8 mouse cellular contexts compared by ENCODE assay signal in the genomic region with DNA sequence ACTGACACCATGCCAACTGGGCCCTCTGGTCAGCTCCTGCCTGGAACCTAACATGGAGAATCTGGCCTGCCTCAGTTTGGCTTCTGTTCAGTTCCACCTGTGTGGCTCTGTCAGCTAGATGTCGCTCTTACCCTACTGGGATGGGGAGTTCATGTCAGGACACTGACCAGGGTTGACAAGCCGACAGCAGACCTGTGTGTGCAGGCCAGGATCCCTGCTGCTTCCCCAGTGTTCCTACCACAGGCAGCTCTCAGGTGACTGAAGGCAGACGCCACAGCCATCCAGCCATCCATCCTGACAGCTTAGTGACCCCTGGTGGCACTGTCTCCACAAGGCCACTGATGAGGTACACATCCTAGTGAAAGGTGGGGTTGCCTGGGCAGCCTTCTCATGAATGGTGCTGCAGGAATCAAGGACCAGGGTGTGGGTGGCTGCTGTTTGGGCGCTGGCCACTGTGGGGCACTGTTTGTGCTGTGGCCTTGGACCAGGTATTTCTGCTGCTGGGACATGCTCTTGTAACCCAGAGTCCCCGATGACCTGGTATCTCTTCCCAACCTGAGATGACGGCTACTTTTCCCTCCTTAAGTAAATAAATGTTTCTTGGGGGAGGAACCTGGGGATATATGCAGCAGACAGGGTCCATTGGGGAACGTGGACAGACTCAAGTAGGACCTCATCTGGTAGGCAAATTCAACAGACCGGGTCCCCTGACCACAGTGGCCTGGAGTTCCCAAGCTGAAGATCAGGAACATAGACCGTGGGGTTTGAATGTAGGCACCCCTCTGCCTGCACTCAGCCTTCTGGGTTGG. TPM values are rescaled to one million over a fixed set of nuclear protein-coding genes. Genes with fewer than 3 reads are reported as not detected.
DNase-seq lines count a peak whose midpoint lies in the region; ATAC-seq and TF ChIP-seq lines count a peak whose summit lies in the region.

No protein-coding gene starts in this region.

- H3K9me3 ChIP-seq in hindbrain, embryonic 12.5 days (replicated peaks) = no peaks in the 10 kb centered on the region
- H3K9me3 ChIP-seq in midbrain, embryonic 10.5 days (replicated peaks) = no peaks in the 10 kb centered on the region

- DNase-seq in adrenal gland, adult (ENCODE audit: inconsistent age in 2 of 2, low spot score in 1 of 2) = peak; percentile 82 to 92
- no peak for DNase-seq in adrenal gland, postnatal 4 days (ENCODE audit: low spot score in 2 of 2)
- DNase-seq in cerebellum, adult 2 months = peak; percentile 93 to 94
- peak; percentile 33 to 54 for DNase-seq in frontal cortex, postnatal 14 days (ENCODE audit: low spot score in 2 of 2)
- peak; percentile 71 for DNase-seq in left cerebral cortex, postnatal 4 days
- DNase-seq in midbrain, embryonic 10.5 days (ENCODE audit: low spot score) = peak; percentile 72
- DNase-seq in spleen, postnatal 14 days (ENCODE audit: low spot score in 2 of 2) = peak; percentile 45 to 49

- intact Hi-C loops in left cerebral cortex, postnatal 4 days (cut with DNase I) = loop anchor here (2.0 to 10.0 kb wide), 3 partner anchors 44 to 257 kb away; a partner anchor contains a TSS

- peak; percentile 36 for ATAC-seq in hindbrain, embryonic 12.5 days (ENCODE audit: low FRiP score)

- H3K27me3 ChIP-seq in cerebellum, adult 2 months (ENCODE audit: control insufficient read depth, insufficient read depth, low read length) = no peaks in the 10 kb centered on the region
- no peaks in the 10 kb centered on the region for H3K27me3 ChIP-seq in hindbrain, embryonic 12.5 days
- no peaks in the 10 kb centered on the region for H3K27me3 ChIP-seq in midbrain, embryonic 10.5 days (ENCODE audit: low read depth, poor library complexity, severe bottlenecking)

- H3K4me1 ChIP-seq in cerebellum, adult 2 months (ENCODE audit: control insufficient read depth, insufficient read depth, low read length) = peaks cover 26% of the 10 kb centered on the region
- peaks cover 4% of the 10 kb centered on the region; the same call in 1 of the 2 replicates for H3K4me1 ChIP-seq in hindbrain, embryonic 12.5 days
- H3K4me1 ChIP-seq in midbrain, embryonic 10.5 days = peaks cover 9% of the 10 kb centered on the region; the same call in 1 of the 2 replicates

- peak; percentile 94 for TF ChIP-seq CTCF in cerebellum, adult 2 months (IDR thresholded peaks at IDR 0.05; ENCODE audit: borderline replicate concordance, insufficient read depth, low read depth, low read length)

- H3K9ac ChIP-seq in hindbrain, embryonic 12.5 days = no peak overlapping the region

- H3K36me3 ChIP-seq in hindbrain, embryonic 12.5 days = peaks cover 38% of the 10 kb centered on the region
- H3K36me3 ChIP-seq in midbrain, embryonic 10.5 days = peaks cover 42% of the 10 kb centered on the region

- 10% methylated on average over 9 of the region's 9 CpGs for WGBS in cerebellum, adult 2 months
- WGBS in hindbrain, embryonic 12.5 days = 25% methylated on average over 9 of the region's 9 CpGs
- WGBS in midbrain, embryonic 10.5 days = 29% methylated on average over 9 of the region's 9 CpGs

- H3K4me2 ChIP-seq in hindbrain, embryonic 12.5 days (replicated peaks) = no peak overlapping the region

- peak overlapping the region; percentile 9; the same call in 1 of the 2 replicates for H3K27ac ChIP-seq in cerebellum, adult 2 months (ENCODE audit: insufficient read depth, low read length)
- no peak overlapping the region for H3K27ac ChIP-seq in hindbrain, embryonic 12.5 days
- H3K27ac ChIP-seq in midbrain, embryonic 10.5 days (replicated peaks) = no peak overlapping the region

- no peak for TF ChIP-seq POLR2A in cerebellum, adult 2 months (IDR thresholded peaks at IDR 0.05; ENCODE audit: borderline replicate concordance, insufficient read depth, low read length)

- no peak overlapping the region for H3K4me3 ChIP-seq in cerebellum, adult 2 months (replicated peaks; ENCODE audit: insufficient read depth, low read depth, low read length)
- no peak overlapping the region for H3K4me3 ChIP-seq in hindbrain, embryonic 12.5 days
- 0 out of 2 replicates have a peak overlapping the region, but pooled peaks have one; percentile 8 for H3K4me3 ChIP-seq in midbrain, embryonic 10.5 days

RNA-seq across cellular contexts. Expression of a gene that starts 8.7 kb away (rescaled TPM):
- 10 to 100 TPM; 28.0 to 36.1 TPM for total RNA-seq in adrenal gland, postnatal 4 days (2021)
- 28.6 and 32.0 TPM in 2 replicates for polyA plus RNA-seq in cerebellum, adult 2 months (2012; rRNA removed)
- polyA plus RNA-seq in hindbrain, embryonic 12.5 days (2016; fragmentation: Nextera tagmentation; extraction: Ambion mirVana) = 65.2 and 74.8 TPM in 2 replicates
- 10 to 100 TPM; 26.2 to 35.6 TPM for total RNA-seq in left cerebral cortex, postnatal 4 days (2021)
- polyA plus RNA-seq in midbrain, embryonic 10.5 days (2016; fragmentation: Nextera tagmentation; extraction: Ambion mirVana) = 94.7 and 110 TPM in 2 replicates

RNA-seq across cellular contexts. Expression of a gene that starts 9.1 kb away (rescaled TPM):
- 10 to 100 TPM; 15.8 to 16.6 TPM for total RNA-seq in adrenal gland, postnatal 4 days (2021)
- 17.3 and 18.5 TPM in 2 replicates for polyA plus RNA-seq in cerebellum, adult 2 months (2012; rRNA removed)
- 9.1 and 9.9 TPM in 2 replicates for polyA plus RNA-seq in hindbrain, embryonic 12.5 days (2016; fragmentation: Nextera tagmentation; extraction: Ambion mirVana)
- 10 to 100 TPM; 10.1 to 11.5 TPM for total RNA-seq in left cerebral cortex, postnatal 4 days (2021)
- polyA plus RNA-seq in midbrain, embryonic 10.5 days (2016; fragmentation: Nextera tagmentation; extraction: Ambion mirVana) = 11.7 and 11.9 TPM in 2 replicates

RNA-seq across cellular contexts. Expression of a gene that starts 33.8 kb away (rescaled TPM):
- total RNA-seq in adrenal gland, postnatal 4 days (2021) = 10 to 100 TPM; 45.9 to 48.8 TPM
- polyA plus RNA-seq in cerebellum, adult 2 months (2012; rRNA removed) = 23.4 and 24.2 TPM in 2 replicates
- 45.3 and 48.0 TPM in 2 replicates for polyA plus RNA-seq in hindbrain, embryonic 12.5 days (2016; fragmentation: Nextera tagmentation; extraction: Ambion mirVana)
- 10 to 100 TPM; 44.6 to 49.3 TPM for total RNA-seq in left cerebral cortex, postnatal 4 days (2021)
- 36.9 TPM in 2 replicates for polyA plus RNA-seq in midbrain, embryonic 10.5 days (2016; fragmentation: Nextera tagmentation; extraction: Ambion mirVana)

Comparison
In these comparisons a context has a peak if more than half of its experiments do, and no peak if none do; other contexts are left out.
1. DNase-seq: peak in adrenal gland, adult (2 of 2), cerebellum, adult 2 months (2 of 2), frontal cortex, postnatal 14 days (2 of 2), left cerebral cortex, postnatal 4 days (single experiment), midbrain, embryonic 10.5 days (single experiment) and spleen, postnatal 14 days (2 of 2); none in adrenal gland, postnatal 4 days (0 of 2).